Mouse (Mus musculus) MN1 (cell line): ENCODE data around the gene Sipa1l1.
"Not testable (repeated sequence)": the region's sequence is repeated elsewhere in the genome, so short reads cannot be mapped to it uniquely, and the experiment has no call there.

Experiments
- DNase-seq: peaks from one replicate; pipeline ENCODE4 v3.0.0-alpha.2; 2016; ENCODE audit warnings: low spot score

The Sipa1l1 gene

GRCm38 (mm10) chr12:82178636-82179035 lies 9.5 kb downstream of the Sipa1l1 start:
- DNase-seq = no peak

- DNase-seq = no peak
Observed at GRCm38 (mm10) chr12:82179626-82180025, 10.5 kb downstream of the Sipa1l1 start.

- not testable (repeated sequence) for DNase-seq
Observed at GRCm38 (mm10) chr12:82186156-82186555, 17.0 kb downstream of the Sipa1l1 start.

DNA sequence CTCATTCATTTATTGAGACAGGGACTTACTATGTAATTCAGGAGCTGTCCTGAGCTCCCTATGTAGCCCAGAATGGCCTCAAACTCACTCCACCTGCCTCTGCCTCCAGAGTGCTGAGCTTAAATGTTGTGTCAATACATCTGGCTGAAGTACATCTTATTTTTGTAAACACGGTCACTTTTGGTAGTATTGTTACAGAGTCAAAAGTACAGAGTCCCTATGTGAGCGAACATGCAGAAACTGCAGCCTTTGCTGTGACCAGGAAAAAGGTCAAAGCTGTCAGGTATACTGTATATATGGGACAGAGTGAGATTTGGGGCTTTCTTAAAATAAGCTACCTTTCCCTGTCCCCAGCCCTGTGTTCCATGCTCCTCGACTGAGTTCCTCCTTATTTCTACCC lies 17.6 kb downstream of the Sipa1l1 start:
- no peak for DNase-seq

GRCm38 (mm10) chr12:82187178-82187839 lies 18.2 kb downstream of the Sipa1l1 start:
- DNase-seq = peak; percentile 41

- DNase-seq = no peak
Observed at GRCm38 (mm10) chr12:82188321-82189075, 19.4 kb downstream of the Sipa1l1 start.

GRCm38 (mm10) chr12:82189076-82189675 lies 20.1 kb downstream of the Sipa1l1 start:
- no peak for DNase-seq

DNA sequence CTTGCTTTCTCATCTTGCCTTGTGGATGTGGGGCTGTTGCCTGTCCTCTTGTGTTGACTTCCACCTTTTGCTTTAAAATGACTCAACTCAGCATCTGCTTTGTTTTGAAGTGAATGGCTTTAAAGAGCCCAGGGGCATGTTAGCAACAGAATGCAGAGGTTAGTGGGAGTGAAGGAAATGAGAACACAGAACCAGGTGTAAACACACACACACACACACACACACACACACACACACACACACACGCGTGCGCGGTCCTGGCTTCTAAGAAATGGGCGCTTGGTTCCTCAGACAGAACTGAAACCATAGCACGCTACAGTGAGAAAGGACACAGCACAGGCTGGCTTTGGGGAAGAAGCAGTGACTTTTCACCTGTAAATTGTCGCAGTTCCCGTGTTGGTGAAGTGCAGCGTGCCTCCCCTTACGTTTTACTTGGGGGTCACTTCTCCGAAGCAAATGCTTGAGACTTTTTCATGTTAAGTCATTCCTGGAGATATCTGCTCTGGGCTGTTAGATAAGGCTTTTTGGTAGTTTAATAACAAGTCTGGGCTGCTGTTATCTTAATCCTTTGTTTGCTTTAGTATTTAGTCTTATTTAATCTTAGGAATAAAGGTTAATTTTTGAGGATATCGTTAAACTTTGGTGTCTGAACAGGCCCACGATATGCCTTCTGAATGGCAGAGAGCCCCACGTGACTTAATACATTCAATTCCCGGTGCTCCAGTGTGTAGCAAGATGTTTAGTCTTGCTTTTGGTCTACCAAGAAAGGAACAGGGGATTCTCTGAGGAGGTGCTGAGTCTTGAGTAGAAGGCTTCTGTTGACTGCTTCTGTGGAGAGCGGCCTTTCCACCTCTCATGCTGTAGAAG lies 20.8 kb downstream of the Sipa1l1 start:
- no peak for DNase-seq

GRCm38 (mm10) chr12:82190582-82190965 lies 21.5 kb downstream of the Sipa1l1 start:
- no peak for DNase-seq

GRCm38 (mm10) chr12:82191686-82192085 lies 22.6 kb downstream of the Sipa1l1 start:
- DNase-seq = no peak

- DNase-seq = no peak
Observed at GRCm38 (mm10) chr12:82192641-82193054, 23.5 kb downstream of the Sipa1l1 start.

DNA sequence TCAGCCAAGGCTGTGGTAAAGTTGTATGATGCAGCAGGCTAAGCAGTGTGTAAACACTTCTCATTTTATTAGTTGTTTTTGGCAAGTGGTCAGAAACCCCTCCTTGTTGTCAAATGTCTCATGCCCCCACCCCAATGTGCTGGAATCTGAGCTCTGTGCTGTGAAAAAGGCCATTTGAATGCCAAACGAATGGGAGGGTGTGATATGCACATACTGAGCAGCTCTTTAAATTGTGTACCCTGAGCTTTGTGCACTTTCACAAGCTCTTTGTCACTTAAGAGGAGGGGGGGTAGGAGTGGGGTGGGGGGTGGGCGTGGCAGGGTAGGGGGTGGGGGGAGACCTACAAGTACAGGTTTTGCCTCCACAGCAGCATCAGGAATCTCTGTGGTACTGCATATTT lies 24.4 kb downstream of the Sipa1l1 start:
- no peak for DNase-seq

GRCm38 (mm10) chr12:82194919-82195318 lies 25.8 kb downstream of the Sipa1l1 start:
- no peak for DNase-seq

DNA sequence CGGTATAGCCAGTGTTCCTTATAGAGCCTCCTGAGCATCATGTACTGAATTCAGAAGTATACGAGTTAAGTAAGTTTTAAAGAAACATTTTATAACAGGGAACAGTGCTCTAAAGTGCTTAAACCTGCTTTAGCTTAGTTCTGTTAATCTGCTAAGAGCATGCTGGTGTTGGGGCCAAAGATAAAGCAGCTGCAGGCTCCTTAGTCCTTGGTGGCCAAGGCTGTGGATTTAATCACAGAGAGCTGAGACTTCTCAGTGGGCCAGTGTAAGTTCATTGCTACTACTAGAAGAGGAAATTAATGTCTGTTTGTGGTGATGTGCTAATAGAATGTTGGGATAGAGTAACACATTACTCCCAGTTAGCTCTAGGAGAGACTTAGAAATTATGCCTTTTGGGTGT lies 27.1 kb downstream of the Sipa1l1 start:
- no peak for DNase-seq

GRCm38 (mm10) chr12:82196615-82197146 lies 27.6 kb downstream of the Sipa1l1 start:
- DNase-seq = no peak

DNA sequence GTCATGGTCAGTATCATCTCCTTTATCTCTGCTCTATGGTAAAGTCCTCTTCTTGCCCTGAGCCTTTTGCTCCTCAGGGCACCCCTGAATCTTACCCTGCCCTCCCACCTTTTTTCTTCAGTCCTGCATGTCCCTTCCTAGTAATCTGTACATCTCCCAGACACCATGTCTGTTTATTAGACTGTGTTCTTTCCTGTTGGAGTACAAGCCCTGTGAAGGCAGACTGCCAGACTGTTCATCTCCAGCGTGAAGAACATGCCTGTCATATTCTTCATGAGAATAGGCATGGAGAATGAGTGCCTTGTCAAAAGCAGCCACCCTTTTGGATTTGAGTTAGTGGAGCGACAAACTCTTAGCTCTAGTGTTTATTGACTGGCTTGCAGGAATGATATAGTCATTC lies 28.1 kb downstream of the Sipa1l1 start:
- no peak for DNase-seq

- no peak for DNase-seq
Observed at GRCm38 (mm10) chr12:82199286-82199685, 30.2 kb downstream of the Sipa1l1 start.

DNA sequence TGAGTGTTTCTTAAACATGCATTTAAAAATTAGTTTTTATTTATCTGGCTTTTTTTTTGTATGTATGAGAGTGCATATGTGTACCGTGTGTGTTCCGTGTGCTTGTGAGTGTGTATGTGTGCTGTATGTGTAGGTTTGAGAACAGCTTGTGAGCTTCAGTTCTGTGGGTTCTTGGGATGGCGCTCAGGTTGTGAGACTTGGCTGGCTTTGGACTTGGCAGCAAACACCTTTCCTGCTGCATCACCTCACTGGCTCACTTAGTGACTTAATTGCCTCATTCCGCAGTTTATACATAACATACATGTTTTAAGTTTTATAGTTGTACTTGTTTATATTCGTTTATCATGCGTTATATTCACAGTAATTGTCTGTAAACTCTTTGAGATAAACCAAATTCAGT lies 35.0 kb downstream of the Sipa1l1 start:
- no peak for DNase-seq

- no peak for DNase-seq
Observed at GRCm38 (mm10) chr12:82206857-82207647, 37.9 kb downstream of the Sipa1l1 start.

DNA sequence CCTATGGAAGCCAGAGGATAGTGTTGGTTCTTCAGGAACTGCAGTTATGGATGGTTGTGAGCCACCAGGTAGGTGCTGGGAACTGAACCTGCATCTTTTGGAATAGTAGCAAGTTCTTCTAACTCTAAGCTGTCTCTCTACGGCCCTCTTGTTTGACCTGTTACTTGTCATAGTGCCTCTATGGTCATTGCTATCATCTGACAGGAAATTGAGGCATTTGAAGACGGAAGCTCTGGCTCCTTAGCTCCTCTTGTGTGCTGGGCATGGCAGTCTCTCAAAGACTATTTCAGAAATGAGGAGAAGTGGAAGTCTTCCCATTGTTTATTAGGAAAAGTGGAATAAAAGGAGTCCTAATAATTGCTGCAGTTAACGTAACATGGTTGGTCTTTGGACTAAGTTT lies 38.9 kb downstream of the Sipa1l1 start:
- no peak for DNase-seq

DNA sequence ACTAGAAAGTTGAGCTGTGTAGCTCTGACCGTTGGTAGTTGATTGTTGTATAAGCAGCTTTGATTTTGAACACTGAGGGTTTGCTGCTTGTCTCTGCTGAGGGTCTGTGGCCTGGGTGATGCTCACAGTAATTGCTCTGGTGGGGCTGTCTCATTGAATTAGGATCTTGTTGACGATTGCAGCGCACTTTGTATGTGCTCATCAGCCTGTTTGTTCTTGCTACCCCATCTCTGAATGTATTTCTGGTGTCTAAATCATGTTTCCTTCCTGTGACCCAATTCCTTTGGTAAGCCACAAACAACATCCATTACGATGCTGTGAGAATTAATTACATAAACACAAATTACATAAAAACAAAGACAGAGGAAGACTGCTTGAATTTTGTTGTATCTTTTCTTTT lies 39.5 kb downstream of the Sipa1l1 start:
- DNase-seq = no peak
